Comparison of ENCODE assay signal across 8 mouse cellular contexts in genomic region chr8:120251411-120252035, GRCm38 (mm10). TPM values are rescaled to one million over a fixed set of nuclear protein-coding genes. Genes with fewer than 3 reads are reported as not detected.
DNase-seq lines count a peak whose midpoint lies in the region; ATAC-seq lines count a peak whose summit lies in the region.

No protein-coding gene starts in this region.

- DNase-seq in heart, adult 18-20 months = peak; percentile 70 to 76
- DNase-seq in heart, postnatal 25 days (ENCODE audit: low spot score) = no peak
- DNase-seq in hindbrain, embryonic 14.5 days (ENCODE audit: low spot score) = no peak
- DNase-seq in thymus, postnatal 0 days (ENCODE audit: low spot score) = no peak
- DNase-seq in left cerebral cortex, adult 8-10 months (ENCODE audit: low spot score in 2 of 2) = no peak
- no peak for DNase-seq in urinary bladder, postnatal 25 days (ENCODE audit: low spot score)

- H3K9ac ChIP-seq in embryonic facial prominence, embryonic 15.5 days = no peak overlapping the region
- peak overlapping the region; percentile 46; the same call in 1 of the 2 replicates for H3K9ac ChIP-seq in hindbrain, embryonic 14.5 days
- peak overlapping the region; percentile 48; the same call in 1 of the 2 replicates for H3K9ac ChIP-seq in midbrain, embryonic 13.5 days (replicated peaks)

- no peaks in the 10 kb centered on the region for H3K36me3 ChIP-seq in embryonic facial prominence, embryonic 15.5 days
- H3K36me3 ChIP-seq in hindbrain, embryonic 14.5 days (replicated peaks; ENCODE audit: control insufficient read depth, insufficient read depth) = no peaks in the 10 kb centered on the region
- no peaks in the 10 kb centered on the region for H3K36me3 ChIP-seq in midbrain, embryonic 13.5 days

- H3K4me2 ChIP-seq in embryonic facial prominence, embryonic 15.5 days (replicated peaks) = no peak overlapping the region
- H3K4me2 ChIP-seq in hindbrain, embryonic 14.5 days (replicated peaks) = no peak overlapping the region; the same call in 1 of the 2 replicates
- 0 out of 2 replicates have a peak overlapping the region, but pooled peaks have one; percentile 5 for H3K4me2 ChIP-seq in midbrain, embryonic 13.5 days (replicated peaks)

- peak overlapping the region; percentile 52 for H3K27ac ChIP-seq in embryonic facial prominence, embryonic 15.5 days (replicated peaks)
- peak overlapping the region; percentile 86 for H3K27ac ChIP-seq in hindbrain, embryonic 14.5 days
- H3K27ac ChIP-seq in midbrain, embryonic 13.5 days = peak overlapping the region; percentile 89

- no peaks in the 10 kb centered on the region for H3K27me3 ChIP-seq in embryonic facial prominence, embryonic 15.5 days
- no peaks in the 10 kb centered on the region for H3K27me3 ChIP-seq in hindbrain, embryonic 14.5 days (ENCODE audit: control insufficient read depth, insufficient read depth, low read length)
- no peaks in the 10 kb centered on the region for H3K27me3 ChIP-seq in midbrain, embryonic 13.5 days

- ATAC-seq in embryonic facial prominence, embryonic 15.5 days (ENCODE audit: insufficient number of reproducible peaks, low FRiP score, low TSS enrichment, low read depth) = no peak
- ATAC-seq in hindbrain, embryonic 14.5 days (ENCODE audit: low FRiP score) = no peak
- ATAC-seq in midbrain, embryonic 13.5 days = peak; percentile 31

- 63% methylated on average over 9 of the region's 9 CpGs for WGBS in embryonic facial prominence, embryonic 15.5 days
- 55% methylated on average over 9 of the region's 9 CpGs for WGBS in hindbrain, embryonic 14.5 days
- 65% methylated on average over 9 of the region's 9 CpGs for WGBS in midbrain, embryonic 13.5 days

- intact Hi-C loops in heart, postnatal 25 days (cut with DNase I) = no loop called here

- peaks cover 53% of the 10 kb centered on the region for H3K4me1 ChIP-seq in embryonic facial prominence, embryonic 15.5 days
- H3K4me1 ChIP-seq in hindbrain, embryonic 14.5 days (replicated peaks; ENCODE audit: control insufficient read depth, insufficient read depth, low read length) = peaks cover 14% of the 10 kb centered on the region
- peaks cover 44% of the 10 kb centered on the region for H3K4me1 ChIP-seq in midbrain, embryonic 13.5 days (replicated peaks)

- H3K9me3 ChIP-seq in embryonic facial prominence, embryonic 15.5 days (replicated peaks) = no peaks in the 10 kb centered on the region
- no peaks in the 10 kb centered on the region for H3K9me3 ChIP-seq in hindbrain, embryonic 14.5 days (ENCODE audit: control insufficient read depth, low read length)
- H3K9me3 ChIP-seq in midbrain, embryonic 13.5 days = no peaks in the 10 kb centered on the region

- H3K4me3 ChIP-seq in embryonic facial prominence, embryonic 15.5 days (replicated peaks) = no peak overlapping the region
- no peak overlapping the region for H3K4me3 ChIP-seq in hindbrain, embryonic 14.5 days (replicated peaks; ENCODE audit: low read length)
- no peak overlapping the region for H3K4me3 ChIP-seq in midbrain, embryonic 13.5 days (replicated peaks)

RNA-seq across cellular contexts. Expression of gene Gse1, which starts 23.3 kb away (rescaled TPM):
- 10 to 100 TPM; 15.5 to 16.0 TPM for total RNA-seq in heart, adult 18-20 months (2021)
- total RNA-seq in heart, postnatal 25 days (2021) = 10 to 100 TPM; 20.1 to 25.9 TPM
- 11.1 and 12.0 TPM in 2 replicates for polyA plus RNA-seq in embryonic facial prominence, embryonic 15.5 days (2015; fragmentation: Nextera tagmentation; extraction: Ambion mirVana)
- polyA plus RNA-seq in hindbrain, embryonic 14.5 days (2014; fragmentation: Nextera tagmentation; extraction: Ambion mirVana) = 18.8 and 23.9 TPM in 2 replicates
- polyA plus RNA-seq in midbrain, embryonic 13.5 days (2015; fragmentation: Nextera tagmentation; extraction: Ambion mirVana) = 22.3 and 22.5 TPM in 2 replicates
- polyA plus RNA-seq in thymus, postnatal 0 days (2015; fragmentation: Nextera tagmentation; extraction: Ambion mirVana) = 26.3 and 35.9 TPM in 2 replicates
- 10 to 100 TPM; 71.5 to 78.0 (median 73.1) TPM for total RNA-seq in left cerebral cortex, adult 8-10 months (2022)

Comparison
In these comparisons a context has a peak if more than half of its experiments do, and no peak if none do; other contexts are left out.
1. DNase-seq: peak in heart, adult 18-20 months (2 of 2); none in heart, postnatal 25 days (single experiment), hindbrain, embryonic 14.5 days (single experiment), thymus, postnatal 0 days (single experiment), left cerebral cortex, adult 8-10 months (0 of 2) and urinary bladder, postnatal 25 days (single experiment).
2. Peak in every context shown above with its lines, with median percentiles within 50 percentile points of each other: H3K27ac ChIP-seq.